Mouse (Mus musculus): ENCODE measurements around the gene Polrmt.

DNA sequence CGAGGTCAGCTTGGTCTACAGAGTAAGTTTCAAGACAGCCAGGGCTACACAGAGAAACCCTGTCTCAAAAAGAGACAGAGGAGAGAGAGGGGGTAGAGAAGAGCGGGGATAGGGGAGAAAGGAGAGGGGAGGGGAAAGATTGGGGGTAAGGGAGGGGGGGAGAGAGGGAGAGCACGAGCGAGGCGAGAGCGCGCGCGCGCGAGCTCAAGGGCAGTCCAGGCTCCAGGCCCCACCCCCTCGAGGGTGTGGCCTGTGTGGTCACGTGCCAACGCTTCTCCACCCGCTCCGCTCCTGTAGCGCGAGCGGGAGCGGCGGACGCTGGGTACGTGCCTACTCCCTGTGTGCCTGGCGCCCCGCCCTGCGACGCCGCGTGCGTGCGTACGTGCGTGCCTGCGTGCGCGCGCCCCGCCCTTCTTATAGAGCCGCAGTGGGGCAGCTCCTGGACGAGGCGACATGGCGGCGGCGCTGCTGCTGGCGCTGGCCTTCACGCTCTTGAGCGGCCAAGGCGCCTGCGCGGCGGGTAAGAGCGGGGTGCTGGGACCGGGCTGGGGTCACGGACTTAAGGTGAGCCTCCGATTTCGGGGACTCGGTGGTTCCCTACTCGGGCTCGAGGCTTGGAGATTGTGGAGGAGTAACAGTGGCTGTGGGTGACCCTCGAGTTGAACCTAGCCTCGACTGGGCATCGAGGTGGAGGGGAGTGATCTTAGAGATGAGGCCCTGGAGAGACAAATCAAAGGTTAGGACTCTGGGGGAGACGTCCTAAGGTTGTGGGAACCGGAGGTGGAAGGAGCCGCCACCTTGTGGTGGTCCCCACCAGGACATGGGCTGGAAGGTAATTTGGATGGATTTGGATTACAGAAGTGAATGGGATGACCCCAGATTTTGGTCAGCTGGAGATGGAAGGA, 42.1 kb downstream of the Polrmt start, which contains the start of gene Bsg:
- TF ChIP-seq CTCF (IDR thresholded peaks at IDR 0.05; ENCODE audit: borderline replicate concordance, insufficient read depth, low read depth, low read length) (peak; percentile 57), POLR2A (IDR thresholded peaks at IDR 0.05; ENCODE audit: borderline replicate concordance, insufficient read depth, low read length) (peak; percentile 96)
